Mouse (Mus musculus) lung, postnatal 0 days (tissue): ENCODE results near the gene Dcaf7.

Experiments
- CTCF ChIP-seq: IDR thresholded peaks from 2 replicates; pipeline ENCODE4 v1.5.1; 2016; ENCODE audit warnings: antibody characterized with exemption, mild to moderate bottlenecking
- EP300 ChIP-seq: IDR thresholded peaks from 2 replicates; pipeline ENCODE4 v1.6.1; 2016; ENCODE audit warnings: antibody characterized with exemption, mild to moderate bottlenecking, control low read depth

- TF ChIP-seq CTCF, result no peak
- TF ChIP-seq EP300, result peak; percentile 75
These were observed 46.4 kb upstream of the Dcaf7 start for GRCm38 (mm10) chr11:105990231-105990630.
